Mouse (Mus musculus) limb, embryonic 12.5 days (tissue): ENCODE results near the gene Cab39. TPM values are rescaled to one million over a fixed set of nuclear protein-coding genes. Genes with fewer than 3 reads are reported as not detected.
"Not testable (repeated sequence)": the region's sequence is repeated elsewhere in the genome, so short reads cannot be mapped to it uniquely, and the experiment has no call there.

Experiments used
- ATAC-seq: fragments of 200-750 bp; cut with Nextera tagmentation; 2 replicates; pipeline ENCODE4 v1.8.0; 2017; ENCODE audit warnings: low read depth, moderate TSS enrichment; ENCODE audit not compliant: insufficient number of reproducible peaks, insufficient read depth, low FRiP score, low TSS enrichment
- H3K27ac ChIP-seq: fragments of 300-500 bp; sonication (generic); 2 replicates; pipeline ENCODE4 v1.5.1; 2016; ENCODE audit warnings: mild to moderate bottlenecking, moderate library complexity
- H3K27me3 ChIP-seq: fragments of 300-500 bp; sonication (generic); 2 replicates; pipeline ENCODE4 v1.6.1; 2016; ENCODE audit warnings: mild to moderate bottlenecking, moderate library complexity
- H3K36me3 ChIP-seq: fragments of 300-500 bp; sonication (generic); 2 replicates; pipeline ENCODE4 v1.6.1; 2016; ENCODE audit warnings: mild to moderate bottlenecking, moderate library complexity
- H3K4me1 ChIP-seq: fragments of 300-500 bp; sonication (generic); replicated peaks from 2 replicates; pipeline ENCODE4 v1.6.1; 2016
- H3K4me2 ChIP-seq: fragments of 300-500 bp; sonication (generic); 2 replicates; pipeline ENCODE4 v1.6.1; 2016; ENCODE audit warnings: mild to moderate bottlenecking, moderate library complexity
- H3K4me3 ChIP-seq: fragments of 300-500 bp; sonication (generic); replicated peaks from 2 replicates; pipeline ENCODE4 v1.5.1; 2016; ENCODE audit warnings: mild to moderate bottlenecking
- H3K9ac ChIP-seq: fragments of 300-500 bp; sonication (generic); replicated peaks from 2 replicates; pipeline ENCODE4 v1.6.1; 2016; ENCODE audit warnings: mild to moderate bottlenecking, moderate library complexity
- H3K9me3 ChIP-seq: fragments of 300-500 bp; sonication (generic); 2 replicates; pipeline ENCODE4 v1.6.1; 2016; ENCODE audit warnings: mild to moderate bottlenecking, moderate library complexity
- WGBS: fragments of 180-500 bp; shearing (Covaris S2); methylation state at CpG from one replicate; pipeline ENCODE4 v1.1.7; 2016; 5-methylcytosine and 5-hydroxymethylcytosine counted together
- polyA plus RNA-seq: library from polyadenylated mRNA; unstranded; fragments of >200 nt; fragmentation: Nextera tagmentation; extraction: Ambion mirVana; gene quantifications from 2 replicates; pipeline ENCODE4 v1.2.1, GENCODE M21; 2016

The Cab39 gene
- polyA plus RNA-seq, 1 experiment from 2014 or later, result 42.5 TPM

GRCm38 (mm10) chr1:85790565-85790964 lies 2.7 kb upstream of the Cab39 start:
- no peaks in the 10 kb centered on the region for H3K9me3 ChIP-seq
- no peak for ATAC-seq
- H3K4me2 ChIP-seq, result no peak overlapping the region
- no peak overlapping the region for H3K9ac ChIP-seq
- H3K4me1 ChIP-seq, result 0 out of 2 replicates have a peak, but pooled peaks cover 7% of the 10 kb centered on the region
- H3K27ac ChIP-seq, result no peak overlapping the region
- no peak overlapping the region for H3K4me3 ChIP-seq
- no peaks in the 10 kb centered on the region for H3K36me3 ChIP-seq
- WGBS, result 61% methylated on average over 3 of the region's 3 CpGs
- no peaks in the 10 kb centered on the region; the same call in 1 of the 2 replicates for H3K27me3 ChIP-seq

DNA sequence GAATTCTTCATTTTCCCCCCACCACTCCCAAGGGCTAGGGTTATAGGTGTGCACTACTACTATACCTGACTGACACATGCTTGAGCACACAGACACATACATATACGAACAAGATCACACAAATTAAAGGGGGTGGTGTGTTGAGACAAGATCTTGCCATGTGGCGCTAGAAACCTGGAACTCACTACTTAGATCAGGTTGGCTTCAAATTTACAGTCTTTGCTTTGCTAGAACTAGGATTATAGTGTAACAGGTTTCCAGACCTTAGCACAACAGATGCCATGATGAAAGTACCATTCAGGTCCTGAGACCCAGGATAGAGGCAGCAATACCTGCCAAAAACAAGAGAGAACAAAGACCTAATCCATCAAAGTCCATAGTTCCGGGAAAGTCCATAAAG lies 1.8 kb upstream of the Cab39 start:
- 0 out of 2 replicates have a peak, but pooled peaks cover 7% of the 10 kb centered on the region for H3K4me1 ChIP-seq
- WGBS, result 86% methylated on average over 3 of the region's 3 CpGs
- peaks cover 5% of the 10 kb centered on the region; the same call in 1 of the 2 replicates for H3K36me3 ChIP-seq
- H3K4me2 ChIP-seq, result no peak overlapping the region
- no peaks in the 10 kb centered on the region; the same call in 1 of the 2 replicates for H3K27me3 ChIP-seq
- no peak overlapping the region for H3K9ac ChIP-seq
- H3K4me3 ChIP-seq, result no peak overlapping the region
- H3K27ac ChIP-seq, result no peak overlapping the region
- H3K9me3 ChIP-seq, result no peaks in the 10 kb centered on the region
- ATAC-seq, result no peak

- ATAC-seq, result no peak
- Histone ChIP-seq H3K27ac (peak overlapping the region; percentile 95), H3K9ac (peak overlapping the region; percentile 96), H3K27me3 (no peaks in the 10 kb centered on the region; the same call in 1 of the 2 replicates), H3K4me2 (peak overlapping the region; percentile 75), H3K9me3 (no peaks in the 10 kb centered on the region), H3K36me3 (peaks cover 15% of the 10 kb centered on the region; the same call in 1 of the 2 replicates), H3K4me3 (peak overlapping the region; percentile 96), H3K4me1 (peaks cover 11% of the 10 kb centered on the region; the same call in 1 of the 2 replicates)
- WGBS, result under 1% methylated on average over 38 of the region's 38 CpGs
Observed at GRCm38 (mm10) chr1:85794106-85794771, 998 bp downstream of the Cab39 start.

GRCm38 (mm10) chr1:85795196-85795595 lies 2.0 kb downstream of the Cab39 start:
- Histone ChIP-seq H3K4me1 (peaks cover 11% of the 10 kb centered on the region; the same call in 1 of the 2 replicates), H3K4me3 (no peak overlapping the region), H3K36me3 (peaks cover 15% of the 10 kb centered on the region; the same call in 1 of the 2 replicates), H3K9ac (no peak overlapping the region), H3K27me3 (no peaks in the 10 kb centered on the region; the same call in 1 of the 2 replicates), H3K4me2 (no peak overlapping the region), H3K9me3 (no peaks in the 10 kb centered on the region), H3K27ac (no peak overlapping the region)
- ATAC-seq, result no peak
- 71% methylated on average over 3 of the region's 3 CpGs for WGBS

- Histone ChIP-seq H3K4me3 (no peak overlapping the region), H3K27ac (no peak overlapping the region), H3K36me3 (peaks cover 19% of the 10 kb centered on the region), H3K27me3 (no peaks in the 10 kb centered on the region), H3K4me2 (no peak overlapping the region), H3K9me3 (no peaks in the 10 kb centered on the region), H3K9ac (no peak overlapping the region), H3K4me1 (peaks cover 8% of the 10 kb centered on the region; the same call in 1 of the 2 replicates)
- no peak for ATAC-seq
- 66% methylated on average over 1 of the region's 1 CpGs for WGBS
Observed at GRCm38 (mm10) chr1:85799776-85800175, 6.5 kb downstream of the Cab39 start.

DNA sequence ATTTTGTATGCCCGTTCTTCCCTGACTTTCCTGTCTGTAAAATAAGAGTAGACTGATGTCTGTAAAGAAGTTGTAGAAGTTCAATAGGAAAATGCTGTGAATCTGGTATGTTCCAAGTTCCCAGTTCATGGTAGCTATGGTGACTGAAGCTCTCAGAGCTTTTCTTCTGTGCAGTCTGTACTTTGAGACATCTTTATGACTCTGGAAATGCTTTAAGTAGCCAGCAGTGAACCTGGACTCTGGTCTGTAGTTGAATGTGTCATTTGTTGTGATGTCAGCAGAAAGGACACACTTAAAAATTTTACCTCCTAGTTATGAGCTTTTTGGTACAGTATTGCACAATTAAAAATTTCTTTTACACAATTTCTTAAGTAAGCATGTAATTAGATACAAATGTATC lies 9.3 kb downstream of the Cab39 start:
- Histone ChIP-seq H3K36me3 (peaks cover 8% of the 10 kb centered on the region), H3K4me1 (peaks cover 4% of the 10 kb centered on the region; the same call in 1 of the 2 replicates), H3K9ac (no peak overlapping the region), H3K27me3 (no peaks in the 10 kb centered on the region), H3K9me3 (no peaks in the 10 kb centered on the region), H3K27ac (no peak overlapping the region), H3K4me3 (no peak overlapping the region), H3K4me2 (no peak overlapping the region)
- no peak for ATAC-seq
- 77% methylated on average over 1 of the region's 1 CpGs for WGBS

DNA sequence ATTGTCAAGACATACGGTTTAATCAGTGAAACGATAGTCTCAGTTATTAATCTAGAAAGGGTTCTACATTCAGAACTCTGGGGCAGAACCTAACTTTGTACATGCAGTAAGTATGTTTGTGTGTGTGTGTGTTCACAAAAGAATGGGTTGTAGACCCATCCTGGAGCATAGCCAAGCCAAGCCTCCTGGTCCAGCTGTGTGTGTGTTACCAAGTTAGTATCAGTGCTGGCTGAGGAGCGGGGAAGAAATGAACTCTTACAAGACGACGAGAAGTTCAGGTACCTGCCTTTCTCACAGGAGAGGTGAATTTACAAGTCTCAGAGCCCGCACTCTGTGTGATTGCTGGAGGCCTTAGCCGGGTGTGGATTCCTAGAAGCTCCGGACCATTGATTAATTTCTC lies 11.3 kb downstream of the Cab39 start:
- Histone ChIP-seq H3K36me3 (peaks cover 5% of the 10 kb centered on the region; the same call in 1 of the 2 replicates), H3K9me3 (no peaks in the 10 kb centered on the region), H3K27ac (no peak overlapping the region), H3K4me2 (no peak overlapping the region), H3K9ac (no peak overlapping the region), H3K4me1 (no peaks in the 10 kb centered on the region), H3K4me3 (no peak overlapping the region), H3K27me3 (no peaks in the 10 kb centered on the region)
- 91% methylated on average over 8 of the region's 8 CpGs for WGBS
- ATAC-seq, result no peak

- Histone ChIP-seq H3K4me3 (no peak overlapping the region), H3K9me3 (no peaks in the 10 kb centered on the region), H3K36me3 (peaks cover 4% of the 10 kb centered on the region; the same call in 1 of the 2 replicates), H3K4me1 (peaks cover 5% of the 10 kb centered on the region; the same call in 1 of the 2 replicates), H3K27ac (0 out of 2 replicates have a peak overlapping the region, but pooled peaks have one; percentile 7), H3K4me2 (no peak overlapping the region), H3K27me3 (no peaks in the 10 kb centered on the region), H3K9ac (no peak overlapping the region)
- 83% methylated on average over 4 of the region's 4 CpGs for WGBS
- no peak for ATAC-seq
Observed at GRCm38 (mm10) chr1:85809256-85809655, 16.0 kb downstream of the Cab39 start.

GRCm38 (mm10) chr1:85810343-85810742 lies 17.1 kb downstream of the Cab39 start:
- no peaks in the 10 kb centered on the region for H3K36me3 ChIP-seq
- no peak for ATAC-seq
- no peak overlapping the region for H3K27ac ChIP-seq
- H3K9ac ChIP-seq, result no peak overlapping the region
- no peak overlapping the region for H3K4me3 ChIP-seq
- H3K27me3 ChIP-seq, result no peaks in the 10 kb centered on the region
- 88% methylated on average over 2 of the region's 2 CpGs for WGBS
- H3K9me3 ChIP-seq, result no peaks in the 10 kb centered on the region
- peaks cover 5% of the 10 kb centered on the region; the same call in 1 of the 2 replicates for H3K4me1 ChIP-seq
- H3K4me2 ChIP-seq, result no peak overlapping the region

- 90% methylated on average over 2 of the region's 2 CpGs for WGBS
- no peaks in the 10 kb centered on the region for H3K27me3 ChIP-seq
- no peak for ATAC-seq
- H3K4me3 ChIP-seq, result no peak overlapping the region
- no peaks in the 10 kb centered on the region for H3K36me3 ChIP-seq
- no peak overlapping the region for H3K27ac ChIP-seq
- H3K4me2 ChIP-seq, result no peak overlapping the region
- H3K4me1 ChIP-seq, result peaks cover 5% of the 10 kb centered on the region; the same call in 1 of the 2 replicates
- no peaks in the 10 kb centered on the region for H3K9me3 ChIP-seq
- H3K9ac ChIP-seq, result no peak overlapping the region
Observed at GRCm38 (mm10) chr1:85810787-85811186, 17.5 kb downstream of the Cab39 start.

DNA sequence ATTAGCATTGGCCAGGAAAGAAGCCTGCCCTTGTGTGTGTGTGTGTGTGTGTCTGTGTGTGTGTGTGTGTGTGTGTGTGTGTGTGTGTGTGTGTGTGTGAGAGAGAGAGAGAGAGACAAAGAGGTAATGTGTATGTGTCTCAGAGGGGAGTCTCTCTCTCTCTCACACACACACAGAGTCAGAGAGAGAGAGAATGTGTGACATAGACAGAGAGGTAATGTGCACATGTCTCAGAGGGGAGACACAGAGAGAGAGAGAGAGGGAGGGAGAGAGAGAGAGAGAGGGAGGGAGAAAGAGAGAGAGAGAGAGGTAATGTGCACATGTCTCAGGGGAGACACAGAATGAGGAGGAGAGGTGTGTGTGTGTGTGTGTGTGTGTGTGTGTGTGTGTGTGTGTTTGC lies 21.0 kb downstream of the Cab39 start:
- not testable (repeated sequence) for H3K9ac ChIP-seq, H3K27ac ChIP-seq, H3K36me3 ChIP-seq, H3K9me3 ChIP-seq, ATAC-seq, H3K4me1 ChIP-seq, H3K4me3 ChIP-seq, H3K27me3 ChIP-seq, H3K4me2 ChIP-seq
